ENCODE assay signal across 29 mouse cellular contexts in the genomic region with DNA sequence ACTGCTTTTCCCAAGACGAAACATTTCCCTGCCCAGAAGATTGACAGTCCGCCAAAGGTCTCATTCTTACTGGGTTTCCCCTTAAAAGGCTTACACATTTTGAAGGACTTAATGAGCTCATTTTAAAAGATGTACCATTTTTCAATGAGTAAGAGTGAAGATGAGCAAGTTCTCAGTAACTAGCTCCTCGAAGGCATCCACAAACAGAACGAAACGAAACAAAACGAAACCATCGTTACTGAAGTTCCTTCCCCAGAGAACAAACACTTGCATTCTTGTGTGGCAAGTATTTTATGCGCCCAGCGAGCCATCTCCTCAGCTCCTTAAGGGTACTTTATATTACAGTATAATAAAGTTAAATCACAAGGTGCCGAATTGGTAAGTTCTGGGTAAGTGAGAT.
"Had no signal": no experiment of that assay in that cellular context is flagged by ENCODE, and none has a peak within 500 bp of the region (broad histone marks: within the 10 kb centered on the region; RNA-seq: fewer than 3 reads in every experiment).

No protein-coding gene starts in this region.

- H3K27me3 ChIP-seq: limb, embryonic 12.5 days; limb, embryonic 13.5 days; limb, embryonic 15.5 days; liver, embryonic 12.5 days; liver, embryonic 13.5 days; liver, embryonic 15.5 days; lung, embryonic 15.5 days; midbrain, embryonic 12.5 days; midbrain, embryonic 13.5 days; midbrain, embryonic 15.5 days had no signal

- H3K4me2 ChIP-seq: limb, embryonic 12.5 days; limb, embryonic 13.5 days; limb, embryonic 15.5 days; liver, embryonic 11.5 days; liver, embryonic 12.5 days; liver, embryonic 13.5 days; liver, embryonic 15.5 days; lung, embryonic 14.5 days; lung, embryonic 15.5 days; midbrain, embryonic 11.5 days; midbrain, embryonic 12.5 days; midbrain, embryonic 13.5 days; midbrain, embryonic 15.5 days had no signal

- H3K4me3 ChIP-seq: left cerebral cortex, adult 2 months; limb, embryonic 10.5 days; limb, embryonic 12.5 days; limb, embryonic 13.5 days; limb, embryonic 15.5 days; liver, embryonic 12.5 days; liver, embryonic 13.5 days; liver, embryonic 15.5 days; lung, embryonic 15.5 days; megakaryocyte, embryonic 14.5 days; midbrain, embryonic 10.5 days; midbrain, embryonic 12.5 days; midbrain, embryonic 13.5 days; midbrain, embryonic 15.5 days; myocyte had no signal

- H3K27ac ChIP-seq: left cerebral cortex, adult 2 months; limb, embryonic 10.5 days; limb, embryonic 12.5 days; limb, embryonic 13.5 days; limb, embryonic 15.5 days; liver, embryonic 12.5 days; liver, embryonic 13.5 days; liver, embryonic 14.5 days; liver, embryonic 15.5 days; lung, embryonic 15.5 days; macrophage; midbrain, embryonic 10.5 days; midbrain, embryonic 12.5 days; midbrain, embryonic 13.5 days; midbrain, embryonic 15.5 days had no signal

- H3K9ac ChIP-seq: limb, embryonic 12.5 days; limb, embryonic 13.5 days; limb, embryonic 15.5 days; liver, embryonic 12.5 days; liver, embryonic 13.5 days; liver, embryonic 14.5 days; liver, embryonic 15.5 days; liver, postnatal 0 days; lung, embryonic 14.5 days; lung, embryonic 15.5 days; midbrain, embryonic 12.5 days; midbrain, embryonic 13.5 days; midbrain, embryonic 15.5 days had no signal

- H3K9me3 ChIP-seq: limb, embryonic 10.5 days; limb, embryonic 12.5 days; limb, embryonic 13.5 days; limb, embryonic 15.5 days; liver, embryonic 12.5 days; liver, embryonic 13.5 days; liver, embryonic 15.5 days; lung, embryonic 15.5 days; megakaryocyte, embryonic 14.5 days; midbrain, embryonic 12.5 days; midbrain, embryonic 13.5 days; midbrain, embryonic 15.5 days had no signal

- H3K4me1 ChIP-seq: limb, embryonic 10.5 days; limb, embryonic 12.5 days; limb, embryonic 13.5 days; limb, embryonic 15.5 days; liver, embryonic 12.5 days; liver, embryonic 13.5 days; liver, embryonic 15.5 days; lung, embryonic 15.5 days; megakaryocyte, embryonic 14.5 days; midbrain, embryonic 10.5 days; midbrain, embryonic 12.5 days; midbrain, embryonic 13.5 days; midbrain, embryonic 15.5 days had no signal

- DNase-seq: left cerebral cortex, postnatal 4 days; liver; liver, embryonic 13.5 days; liver, postnatal 0 days; lung, adult 18-20 months; lung, adult 2 months; lung, embryonic 14.5 days; lung, postnatal 10 days; lung, postnatal 14 days; lung, postnatal 4 days; midbrain, embryonic 14.5 days had no signal
